Mouse (Mus musculus): ENCODE data around the gene Col9a2.

The Col9a2 gene
- long read RNA-seq, experiment 1: 0 reads
- long read RNA-seq, experiment 2: 0 reads

GRCm38 (mm10) chr4:121039331-121040115 lies at the start of gene Col9a2:
Gene Col9a2, plus strand, starts transcription at chr4:121039385.
- intact Hi-C loops (cut with DNase I): no loop called here

- intact Hi-C loops (cut with DNase I): no loop called here
Observed at GRCm38 (mm10) chr4:120992284-120992683, 46.9 kb upstream of the Col9a2 start.

- intact Hi-C loops (cut with DNase I): no loop called here
Observed at GRCm38 (mm10) chr4:120993025-120993424, 46.2 kb upstream of the Col9a2 start.

- intact Hi-C loops (cut with DNase I): no loop called here
Observed at GRCm38 (mm10) chr4:120995911-120996310, 43.3 kb upstream of the Col9a2 start.

- intact Hi-C loops (cut with DNase I): no loop called here
Observed at GRCm38 (mm10) chr4:121001042-121001441, 38.1 kb upstream of the Col9a2 start.

GRCm38 (mm10) chr4:121001659-121002058 lies 37.5 kb upstream of the Col9a2 start:
- intact Hi-C loops (cut with DNase I): no loop called here

- intact Hi-C loops (cut with DNase I): no loop called here
Observed at GRCm38 (mm10) chr4:121002400-121003171, 36.6 kb upstream of the Col9a2 start.

- intact Hi-C loops (cut with DNase I): no loop called here
Observed at GRCm38 (mm10) chr4:121003611-121004091, 35.5 kb upstream of the Col9a2 start.

GRCm38 (mm10) chr4:121004679-121005078 lies 34.5 kb upstream of the Col9a2 start:
- intact Hi-C loops (cut with DNase I): no loop called here

GRCm38 (mm10) chr4:121007006-121007405 lies 32.2 kb upstream of the Col9a2 start:
- intact Hi-C loops (cut with DNase I): no loop called here

GRCm38 (mm10) chr4:121008071-121008745 lies 31.0 kb upstream of the Col9a2 start:
- intact Hi-C loops (cut with DNase I): no loop called here

GRCm38 (mm10) chr4:121009151-121009550 lies 30.0 kb upstream of the Col9a2 start:
- intact Hi-C loops (cut with DNase I): no loop called here

GRCm38 (mm10) chr4:121010770-121011549 lies 28.2 kb upstream of the Col9a2 start:
- intact Hi-C loops (cut with DNase I): no loop called here

- intact Hi-C loops (cut with DNase I): no loop called here
Observed at GRCm38 (mm10) chr4:121014594-121015267, 24.5 kb upstream of the Col9a2 start.

- intact Hi-C loops (cut with DNase I): no loop called here
Observed at GRCm38 (mm10) chr4:121015268-121015659, 23.9 kb upstream of the Col9a2 start.

GRCm38 (mm10) chr4:121016021-121016898 lies 22.9 kb upstream of the Col9a2 start:
- intact Hi-C loops (cut with DNase I): no loop called here

- intact Hi-C loops (cut with DNase I): no loop called here
Observed at GRCm38 (mm10) chr4:121016928-121017657, 22.1 kb upstream of the Col9a2 start, which contains the start of gene Smap2. Gene Smap2, minus strand, starts transcription at chr4:121017247.

- intact Hi-C loops (cut with DNase I): no loop called here
Observed at GRCm38 (mm10) chr4:121018250-121018649, 20.9 kb upstream of the Col9a2 start.
